Mouse (Mus musculus) CH12.LX (cell line): ENCODE data around the gene Prr15l.

Experiments
- CTCF ChIP-seq, 2 experiments: IDR thresholded peaks in 1 of 2; conservative IDR thresholded peaks in 1 of 2; 2 replicates each; pipeline ENCODE4 v1.5.1; 2011 to 2012; ENCODE audit warnings: low read depth in 2 of 2, low read length in 2 of 2, improper control_type of control experiment in 1 of 2, inconsistent platforms in 1 of 2, mild to moderate bottlenecking in 1 of 2, moderate library complexity in 1 of 2
- E2F4 ChIP-seq: IDR thresholded peaks from 2 replicates; pipeline ENCODE4 v1.6.1; 2011; ENCODE audit warnings: low read depth, low read length, improper control_type of control experiment; ENCODE audit not compliant: insufficient replicate concordance
- EP300 ChIP-seq: IDR thresholded peaks from 2 replicates; pipeline ENCODE4 v1.6.1; 2011; ENCODE audit warnings: low read length, improper control_type of control experiment
- GABPA ChIP-seq: IDR thresholded peaks from 2 replicates; pipeline ENCODE4 v1.6.1; 2012; ENCODE audit warnings: low read depth, low read length, improper control_type of control experiment, inconsistent platforms; ENCODE audit not compliant: insufficient replicate concordance
- HCFC1 ChIP-seq: IDR thresholded peaks from 2 replicates; pipeline ENCODE4 v1.6.1; 2012; ENCODE audit warnings: low read depth, mild to moderate bottlenecking, inconsistent platforms, low read length, improper control_type of control experiment
- IRF4 ChIP-seq: IDR thresholded peaks from 2 replicates; pipeline ENCODE4 v1.6.1; 2014; ENCODE audit warnings: low read depth, mild to moderate bottlenecking, inconsistent platforms, low read length, improper control_type of control experiment
- MAFK ChIP-seq: IDR thresholded peaks from 2 replicates; pipeline ENCODE4 v1.6.1; 2011; ENCODE audit warnings: low read length, improper control_type of control experiment; ENCODE audit not compliant: insufficient replicate concordance
- MXI1 ChIP-seq: IDR thresholded peaks from 2 replicates; pipeline ENCODE4 v1.6.1; 2011; ENCODE audit warnings: mild to moderate bottlenecking, low read depth, low read length, improper control_type of control experiment
- POLR2A ChIP-seq: IDR thresholded peaks from 2 replicates; pipeline ENCODE4 v1.6.1; 2011; ENCODE audit warnings: low read depth, mild to moderate bottlenecking, improper control_type of control experiment, low read length
- SIN3A ChIP-seq: IDR thresholded peaks from 2 replicates; pipeline ENCODE4 v1.6.1; 2012; ENCODE audit warnings: low read length, improper control_type of control experiment, inconsistent platforms
- ZNF384 ChIP-seq: IDR thresholded peaks from 2 replicates; pipeline ENCODE4 v1.6.1; 2012; ENCODE audit warnings: low read depth, low read length, improper control_type of control experiment, inconsistent platforms

GRCm38 (mm10) chr11:96976911-96977591 is 49.1 kb downstream of the Prr15l start:
- TF ChIP-seq IRF4, result peak; percentile 43; the same call in 1 of the 2 replicates
- no peak; the same call in 1 of the 2 replicates for TF ChIP-seq EP300
- TF ChIP-seq E2F4, result no peak
- TF ChIP-seq MAFK, result no peak
- TF ChIP-seq CTCF (conservative IDR thresholded peaks at IDR 0.05 in 1 of 2, IDR thresholded peaks at IDR 0.05 in 1 of 2; ENCODE audit: low read depth in 2 of 2, low read length in 2 of 2), result no peak; a peak in 1 of 4 replicates
- no peak for TF ChIP-seq HCFC1
- no peak for TF ChIP-seq ZNF384
- peak; percentile 84 for TF ChIP-seq MXI1
- TF ChIP-seq GABPA, result no peak
- TF ChIP-seq SIN3A, result no peak
- TF ChIP-seq POLR2A, result peak; percentile 46; the same call in 1 of the 2 replicates
